Mouse (Mus musculus) hindbrain, embryonic 14.5 days (tissue): ENCODE measurements at regions not wholly inside any gene's neighbourhood (a gene's known extent, or its start where the extent isn't known, plus 50 kb on each side); places are given as distances from the start of the nearest gene placed in this dataset.
A peak's percentile ranks its signal among the peaks of the same experiment; 100 is the strongest.

Source experiments
- ATAC-seq: fragments of 200-750 bp; cut with Nextera tagmentation; 2 replicates; pipeline ENCODE4 v1.8.0; 2017; ENCODE audit warnings: moderate number of reproducible peaks, mild to moderate bottlenecking, moderate TSS enrichment, moderate library complexity; ENCODE audit not compliant: low FRiP score
- DNase-seq: peaks from one replicate; pipeline ENCODE4 v3.0.0-alpha.2; 2015; ENCODE audit warnings: low spot score
- H3K27ac ChIP-seq: fragments of 300-500 bp; sonication (generic); 2 replicates; pipeline ENCODE4 v1.5.1; 2014; ENCODE audit warnings: mild to moderate bottlenecking, moderate library complexity
- H3K27me3 ChIP-seq: fragments of 300-500 bp; sonication (generic); 2 replicates; pipeline ENCODE4 v1.6.1; 2014; ENCODE audit warnings: mild to moderate bottlenecking, low read length, mixed read lengths; ENCODE audit not compliant: control insufficient read depth, insufficient read depth
- H3K36me3 ChIP-seq: fragments of 300-500 bp; sonication (generic); replicated peaks from 2 replicates; pipeline ENCODE4 v1.6.1; 2014; ENCODE audit not compliant: control insufficient read depth, insufficient read depth
- H3K4me1 ChIP-seq: fragments of 300-500 bp; sonication (generic); replicated peaks from 2 replicates; pipeline ENCODE4 v1.6.1; 2014; ENCODE audit warnings: antibody characterized with exemption, low read length, mixed read lengths; ENCODE audit not compliant: control insufficient read depth, insufficient read depth
- H3K4me2 ChIP-seq: fragments of 300-500 bp; sonication (generic); replicated peaks from 2 replicates; pipeline ENCODE4 v1.6.1; 2014; ENCODE audit warnings: mild to moderate bottlenecking, moderate library complexity
- H3K4me3 ChIP-seq: fragments of 300-500 bp; sonication (generic); replicated peaks from 2 replicates; pipeline ENCODE4 v1.5.1; 2014; ENCODE audit warnings: mild to moderate bottlenecking, low read length
- H3K9ac ChIP-seq: fragments of 300-500 bp; sonication (generic); 2 replicates; pipeline ENCODE4 v1.6.1; 2014
- H3K9me3 ChIP-seq: fragments of 300-500 bp; sonication (generic); 2 replicates; pipeline ENCODE4 v1.6.1; 2016; ENCODE audit warnings: low read length; ENCODE audit not compliant: control insufficient read depth
- WGBS: fragments of 180-500 bp; shearing (Covaris S2); extraction: QIAGEN DNeasy Blood & Tissue Kit; methylation state at CpG from one replicate; pipeline ENCODE4 v1.1.7; 2014; 5-methylcytosine and 5-hydroxymethylcytosine counted together

GRCm38 (mm10) chr4:127435076-127435475, 77.1 kb upstream of the Gjb5 start:
- Histone ChIP-seq H3K4me1 (no peaks in the 10 kb centered on the region), H3K9me3 (no peaks in the 10 kb centered on the region), H3K9ac (no peak overlapping the region), H3K27ac (no peak overlapping the region), H3K36me3 (no peaks in the 10 kb centered on the region), H3K4me2 (0 out of 2 replicates have a peak overlapping the region, but pooled peaks have one; percentile 14), H3K4me3 (no peak overlapping the region), H3K27me3 (no peaks in the 10 kb centered on the region; the same call in 1 of the 2 replicates)
- ATAC-seq (no peak), DNase-seq (peak; percentile 69)
- 20% methylated on average over 8 of the region's 8 CpGs for WGBS

DNA sequence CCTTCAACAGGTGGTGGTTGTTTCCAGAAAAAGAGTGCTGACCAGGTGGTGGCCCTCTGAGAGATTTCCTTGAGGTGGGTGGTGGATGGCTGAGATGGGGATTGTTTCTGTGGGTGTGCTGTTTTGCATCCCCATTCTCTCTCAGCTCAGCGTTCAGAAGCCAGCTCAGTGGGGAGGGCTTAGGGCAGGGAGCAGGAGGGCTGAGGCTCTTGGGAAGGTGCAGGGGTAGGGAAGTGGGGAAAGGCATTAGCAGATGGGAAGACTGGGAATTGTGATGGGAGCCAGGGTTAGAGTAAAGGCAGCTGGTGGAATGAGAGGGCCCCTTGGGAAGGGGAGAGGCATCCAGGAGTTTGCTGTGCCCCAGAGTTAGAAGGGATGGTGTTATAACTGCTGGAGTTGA, 72.3 kb upstream of the Gjb5 start:
- H3K9me3 ChIP-seq = 0 out of 2 replicates have a peak, but pooled peaks cover 6% of the 10 kb centered on the region
- no peaks in the 10 kb centered on the region for H3K36me3 ChIP-seq
- no peak overlapping the region for H3K4me3 ChIP-seq
- WGBS = 0% methylated on average over 1 of the region's 1 CpGs
- ATAC-seq (no peak), DNase-seq (no peak)
- H3K27me3 ChIP-seq = no peaks in the 10 kb centered on the region; the same call in 1 of the 2 replicates
- H3K4me1 ChIP-seq = no peaks in the 10 kb centered on the region
- H3K27ac ChIP-seq = no peak overlapping the region
- H3K4me2 ChIP-seq = no peak overlapping the region
- no peak overlapping the region for H3K9ac ChIP-seq

DNA sequence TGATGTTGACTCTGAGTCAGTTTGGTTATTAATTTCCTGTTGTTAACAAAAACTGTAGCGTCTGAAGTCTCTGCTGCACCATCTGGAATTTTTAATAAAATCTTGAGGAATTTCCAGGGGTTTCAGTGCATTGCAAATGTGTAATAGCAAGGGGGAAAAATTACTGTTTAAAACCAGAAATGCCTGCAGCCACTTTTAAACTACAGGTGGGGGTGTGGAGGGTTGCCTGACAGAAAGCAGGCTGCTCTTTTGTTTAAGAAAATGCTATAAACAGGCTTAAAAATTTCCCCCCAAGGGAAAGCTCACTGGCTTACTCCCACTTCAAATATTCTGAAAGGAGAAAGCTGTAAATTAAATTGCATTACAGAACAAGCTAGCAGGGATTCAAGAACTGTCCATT, 71.8 kb upstream of the Gjb5 start:
- Histone ChIP-seq H3K9ac (no peak overlapping the region), H3K36me3 (no peaks in the 10 kb centered on the region), H3K9me3 (0 out of 2 replicates have a peak, but pooled peaks cover 6% of the 10 kb centered on the region), H3K27me3 (no peaks in the 10 kb centered on the region; the same call in 1 of the 2 replicates), H3K27ac (no peak overlapping the region), H3K4me1 (no peaks in the 10 kb centered on the region), H3K4me2 (no peak overlapping the region), H3K4me3 (no peak overlapping the region)
- WGBS = 58% methylated on average over 1 of the region's 1 CpGs
- no peak for ATAC-seq
- DNase-seq = no peak

DNA sequence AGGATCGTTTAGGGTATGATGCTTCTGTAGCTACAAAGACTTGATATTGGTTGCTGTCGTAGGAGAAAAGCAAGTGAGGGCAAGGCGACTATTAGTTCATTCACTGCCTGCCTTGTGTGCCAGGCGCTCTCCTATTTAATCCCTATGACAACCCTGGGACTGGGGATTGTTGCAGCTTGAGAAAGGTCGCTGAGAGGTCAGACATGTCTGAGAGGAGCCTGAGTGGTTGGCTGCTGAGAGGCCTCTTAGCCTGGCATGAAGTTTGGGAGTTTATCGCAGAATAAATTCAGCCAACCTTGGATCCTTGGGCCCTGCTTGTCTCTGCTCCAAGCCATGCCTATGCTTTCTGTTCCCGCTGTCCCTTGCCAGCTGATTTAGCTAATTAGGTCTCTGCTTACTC, 65.9 kb upstream of the Gjb5 start:
- Histone ChIP-seq H3K4me1 (peaks cover 12% of the 10 kb centered on the region), H3K9ac (no peak overlapping the region), H3K9me3 (0 out of 2 replicates have a peak, but pooled peaks cover 2% of the 10 kb centered on the region), H3K27ac (no peak overlapping the region), H3K4me2 (no peak overlapping the region), H3K27me3 (no peaks in the 10 kb centered on the region), H3K36me3 (no peaks in the 10 kb centered on the region), H3K4me3 (no peak overlapping the region)
- ATAC-seq = no peak
- no peak for DNase-seq
- 42% methylated on average over 7 of the region's 7 CpGs for WGBS

GRCm38 (mm10) chr4:127421927-127422450, 64.0 kb upstream of the Gjb5 start:
- Histone ChIP-seq H3K27ac (no peak overlapping the region), H3K4me3 (no peak overlapping the region), H3K9me3 (no peaks in the 10 kb centered on the region), H3K4me1 (peaks cover 19% of the 10 kb centered on the region), H3K9ac (no peak overlapping the region), H3K27me3 (no peaks in the 10 kb centered on the region), H3K4me2 (no peak overlapping the region), H3K36me3 (no peaks in the 10 kb centered on the region)
- DNase-seq (no peak), ATAC-seq (no peak)
- 86% methylated on average over 6 of the region's 6 CpGs for WGBS

- H3K27me3 ChIP-seq = no peaks in the 10 kb centered on the region
- H3K27ac ChIP-seq = no peak overlapping the region
- no peaks in the 10 kb centered on the region for H3K9me3 ChIP-seq
- no peaks in the 10 kb centered on the region for H3K36me3 ChIP-seq
- DNase-seq (no peak), ATAC-seq (no peak)
- 78% methylated on average over 5 of the region's 5 CpGs for WGBS
- no peak overlapping the region for H3K4me2 ChIP-seq
- no peak overlapping the region for H3K9ac ChIP-seq
- H3K4me1 ChIP-seq = peaks cover 19% of the 10 kb centered on the region
- no peak overlapping the region for H3K4me3 ChIP-seq
Observed at GRCm38 (mm10) chr4:127421129-127421528, 63.1 kb upstream of the Gjb5 start.

GRCm38 (mm10) chr4:127419786-127420120, 61.8 kb upstream of the Gjb5 start:
- Histone ChIP-seq H3K27me3 (no peaks in the 10 kb centered on the region), H3K4me1 (peaks cover 21% of the 10 kb centered on the region), H3K27ac (peak overlapping the region; percentile 86), H3K9me3 (no peaks in the 10 kb centered on the region), H3K9ac (peak overlapping the region; percentile 25; the same call in 1 of the 2 replicates), H3K4me2 (peak overlapping the region; percentile 28; the same call in 1 of the 2 replicates), H3K4me3 (no peak overlapping the region), H3K36me3 (no peaks in the 10 kb centered on the region)
- ATAC-seq = peak; percentile 49; the same call in 1 of the 2 replicates
- no peak for DNase-seq
- WGBS = 14% methylated on average over 8 of the region's 8 CpGs

- peak overlapping the region; percentile 25; the same call in 1 of the 2 replicates for H3K9ac ChIP-seq
- WGBS = 9% methylated on average over 22 of the region's 22 CpGs
- peaks cover 25% of the 10 kb centered on the region for H3K4me1 ChIP-seq
- H3K4me2 ChIP-seq = peak overlapping the region; percentile 28; the same call in 1 of the 2 replicates
- H3K27ac ChIP-seq = peak overlapping the region; percentile 86
- H3K36me3 ChIP-seq = no peaks in the 10 kb centered on the region
- no peak overlapping the region for H3K4me3 ChIP-seq
- ATAC-seq (peak; percentile 85), DNase-seq (peak; percentile 79)
- no peaks in the 10 kb centered on the region for H3K9me3 ChIP-seq
- no peaks in the 10 kb centered on the region for H3K27me3 ChIP-seq
Observed at GRCm38 (mm10) chr4:127419062-127419785, 61.2 kb upstream of the Gjb5 start.

DNA sequence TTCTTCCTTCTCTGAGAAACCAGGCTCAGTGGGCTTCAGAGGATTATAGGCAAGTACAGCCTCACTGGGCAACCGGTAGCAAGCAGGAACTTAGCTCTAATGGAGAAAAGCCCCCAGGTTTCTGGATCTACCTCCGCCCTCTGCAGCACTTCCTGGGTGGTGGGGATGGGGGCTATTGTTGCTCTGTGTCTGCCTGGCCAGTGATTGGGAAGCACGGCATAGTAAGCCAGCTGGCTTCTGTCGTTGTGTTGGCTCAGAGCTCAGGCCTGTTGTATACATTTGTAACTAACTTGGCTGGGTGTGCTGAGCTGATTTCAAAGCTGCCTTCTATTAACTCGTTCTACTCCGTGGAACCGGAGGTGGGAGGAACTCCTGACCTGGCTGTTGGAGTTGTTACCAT, 58.9 kb upstream of the Gjb5 start:
- Histone ChIP-seq H3K36me3 (no peaks in the 10 kb centered on the region), H3K9me3 (no peaks in the 10 kb centered on the region), H3K4me1 (peaks cover 25% of the 10 kb centered on the region), H3K4me3 (no peak overlapping the region), H3K27ac (no peak overlapping the region), H3K27me3 (no peaks in the 10 kb centered on the region), H3K4me2 (0 out of 2 replicates have a peak overlapping the region, but pooled peaks have one; percentile 13), H3K9ac (no peak overlapping the region)
- DNase-seq (peak; percentile 66), ATAC-seq (0 out of 2 replicates have a peak, but pooled peaks have one; percentile 19)
- 36% methylated on average over 7 of the region's 7 CpGs for WGBS
